Comparison of ENCODE assay signal across 9 mouse cellular contexts in the genomic region with DNA sequence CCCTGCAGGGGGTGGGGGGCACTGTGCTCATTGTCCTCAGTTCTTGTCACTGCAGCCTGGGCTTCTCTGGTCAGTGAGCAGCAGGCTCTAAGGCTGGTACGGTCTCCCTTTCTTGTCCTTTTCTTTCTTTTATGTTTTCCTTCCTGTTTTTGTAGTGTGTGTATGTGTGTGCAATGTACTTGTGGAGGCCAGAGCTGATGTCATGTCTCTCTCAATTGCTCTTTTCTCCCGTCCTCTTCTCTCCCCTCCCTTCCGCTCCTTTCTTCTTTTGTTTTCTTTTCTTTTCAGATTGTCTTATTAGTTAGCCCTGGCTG. TPM values are rescaled to one million over a fixed set of nuclear protein-coding genes. Genes with fewer than 3 reads are reported as not detected.
DNase-seq lines count a peak whose midpoint lies in the region; ATAC-seq and TF ChIP-seq lines count a peak whose summit lies in the region.
"Had no signal": no experiment of that assay in that cellular context is flagged by ENCODE, and none has a peak within 500 bp of the region (broad histone marks: within the 10 kb centered on the region; RNA-seq: fewer than 3 reads in every experiment).

No protein-coding gene starts in this region.

- TF ChIP-seq EP300 in lung, postnatal 0 days (IDR thresholded peaks at IDR 0.05): no peak

- WGBS in lung, postnatal 0 days: 27% methylated on average over 3 of the region's 3 CpGs
- 46% methylated on average over 3 of the region's 3 CpGs for WGBS in hindbrain, embryonic 10.5 days
- WGBS in limb, embryonic 15.5 days: 58% methylated on average over 3 of the region's 3 CpGs
- 56% methylated on average over 3 of the region's 3 CpGs for WGBS in stomach, embryonic 16.5 days

- ATAC-seq in lung, postnatal 0 days: no peak
- no peak for ATAC-seq in limb, embryonic 15.5 days (ENCODE audit: insufficient number of reproducible peaks, low FRiP score, low TSS enrichment, low read depth)
- ATAC-seq in stomach, embryonic 16.5 days (ENCODE audit: insufficient read depth, low FRiP score): no peak

- H3K9me3 ChIP-seq in lung, postnatal 0 days (ENCODE audit: low read length): no peaks in the 10 kb centered on the region
- no peaks in the 10 kb centered on the region for H3K9me3 ChIP-seq in hindbrain, embryonic 10.5 days
- H3K9me3 ChIP-seq in limb, embryonic 15.5 days: no peaks in the 10 kb centered on the region
- H3K9me3 ChIP-seq in stomach, embryonic 16.5 days (replicated peaks; ENCODE audit: control insufficient read depth, low read length): no peaks in the 10 kb centered on the region

- H3K4me2 ChIP-seq in lung, postnatal 0 days (replicated peaks; ENCODE audit: low read depth, low read length): peak overlapping the region; percentile 11; the same call in 1 of the 2 replicates
- H3K4me2 ChIP-seq in limb, embryonic 15.5 days: no peak overlapping the region
- peak overlapping the region; percentile 17 for H3K4me2 ChIP-seq in stomach, embryonic 16.5 days (ENCODE audit: low read depth, low read length)

- no peak overlapping the region for H3K27ac ChIP-seq in lung, postnatal 0 days (ENCODE audit: low read length)
- H3K27ac ChIP-seq in hindbrain, embryonic 10.5 days: peak overlapping the region; percentile 68; the same call in 1 of the 2 replicates
- H3K27ac ChIP-seq in limb, embryonic 15.5 days: peak overlapping the region; percentile 38
- H3K27ac ChIP-seq in stomach, embryonic 16.5 days (ENCODE audit: low read length): peak overlapping the region; percentile 75

- H3K9ac ChIP-seq in lung, postnatal 0 days (replicated peaks; ENCODE audit: low read depth): no peak overlapping the region
- H3K9ac ChIP-seq in limb, embryonic 15.5 days: no peak overlapping the region
- no peak overlapping the region for H3K9ac ChIP-seq in stomach, embryonic 16.5 days (ENCODE audit: low read length)

- TF ChIP-seq CTCF in lung, postnatal 0 days (IDR thresholded peaks at IDR 0.05): no peak

- H3K4me3 ChIP-seq in lung, postnatal 0 days (ENCODE audit: low read depth, low read length): no peak overlapping the region
- no peak overlapping the region for H3K4me3 ChIP-seq in hindbrain, embryonic 10.5 days
- H3K4me3 ChIP-seq in limb, embryonic 15.5 days: no peak overlapping the region
- peak overlapping the region; percentile 12 for H3K4me3 ChIP-seq in stomach, embryonic 16.5 days (replicated peaks; ENCODE audit: low read length)

- H3K36me3 ChIP-seq in lung, postnatal 0 days (ENCODE audit: insufficient read depth, low read length): no peaks in the 10 kb centered on the region
- no peaks in the 10 kb centered on the region for H3K36me3 ChIP-seq in hindbrain, embryonic 10.5 days
- H3K36me3 ChIP-seq in limb, embryonic 15.5 days: no peaks in the 10 kb centered on the region
- no peaks in the 10 kb centered on the region for H3K36me3 ChIP-seq in stomach, embryonic 16.5 days (ENCODE audit: control insufficient read depth, insufficient read depth, low read length)

- H3K4me1 ChIP-seq in lung, postnatal 0 days (ENCODE audit: insufficient read depth, low read depth, low read length): peaks cover 10% of the 10 kb centered on the region; the same call in 1 of the 2 replicates
- peaks cover 50% of the 10 kb centered on the region for H3K4me1 ChIP-seq in hindbrain, embryonic 10.5 days (replicated peaks)
- H3K4me1 ChIP-seq in limb, embryonic 15.5 days: peaks cover 45% of the 10 kb centered on the region
- peaks cover 50% of the 10 kb centered on the region for H3K4me1 ChIP-seq in stomach, embryonic 16.5 days (ENCODE audit: control insufficient read depth, insufficient read depth, low read length)

- DNase-seq in lung, postnatal 0 days (ENCODE audit: low spot score): no peak
- no peak for DNase-seq in lung, postnatal 10 days
- DNase-seq in hindbrain, embryonic 10.5 days (ENCODE audit: low spot score): no peak
- DNase-seq in cerebellum, postnatal 4 days (ENCODE audit: low spot score in 2 of 2): no peak
- DNase-seq in urinary bladder, postnatal 4 days (ENCODE audit: low spot score in 2 of 2): no peak
- no peak for DNase-seq in adrenal gland, postnatal 10 days
- DNase-seq: kidney, adult 8-10 months had no signal

- no peaks in the 10 kb centered on the region for H3K27me3 ChIP-seq in lung, postnatal 0 days (replicated peaks; ENCODE audit: insufficient read depth, low read length)
- H3K27me3 ChIP-seq in hindbrain, embryonic 10.5 days (ENCODE audit: insufficient read depth, poor library complexity, severe bottlenecking): no peaks in the 10 kb centered on the region
- no peaks in the 10 kb centered on the region for H3K27me3 ChIP-seq in limb, embryonic 15.5 days
- no peaks in the 10 kb centered on the region for H3K27me3 ChIP-seq in stomach, embryonic 16.5 days (ENCODE audit: control insufficient read depth, insufficient read depth, low read length)

RNA-seq across cellular contexts. Expression of gene Pard3, which starts 29.4 kb away (rescaled TPM):
- polyA plus RNA-seq in lung, postnatal 0 days (2015; fragmentation: Nextera tagmentation; extraction: Ambion mirVana): 13.2 and 16.2 TPM in 2 replicates
- polyA plus RNA-seq in hindbrain, embryonic 10.5 days (2016; fragmentation: Nextera tagmentation; extraction: Ambion mirVana): 24.2 and 28.1 TPM in 2 replicates
- polyA plus RNA-seq in limb, embryonic 15.5 days (2015; fragmentation: Nextera tagmentation; extraction: Ambion mirVana): 31.4 and 37.8 TPM in 2 replicates
- 21.0 and 25.8 TPM in 2 replicates for polyA plus RNA-seq in stomach, embryonic 16.5 days (2015; fragmentation: Nextera tagmentation; extraction: Ambion mirVana)
- 10 to 100 TPM; 35.2 to 39.0 TPM for total RNA-seq in adrenal gland, postnatal 10 days (2021)
